Mouse (Mus musculus): ENCODE measurements around the gene Pard6a. TPM values are rescaled to one million over a fixed set of nuclear protein-coding genes. Genes with fewer than 3 reads are reported as not detected.

Pard6a gene
- total RNA-seq (2022) = 10 to 100 TPM; 29.4 to 33.7 (median 32.5) TPM

DNA sequence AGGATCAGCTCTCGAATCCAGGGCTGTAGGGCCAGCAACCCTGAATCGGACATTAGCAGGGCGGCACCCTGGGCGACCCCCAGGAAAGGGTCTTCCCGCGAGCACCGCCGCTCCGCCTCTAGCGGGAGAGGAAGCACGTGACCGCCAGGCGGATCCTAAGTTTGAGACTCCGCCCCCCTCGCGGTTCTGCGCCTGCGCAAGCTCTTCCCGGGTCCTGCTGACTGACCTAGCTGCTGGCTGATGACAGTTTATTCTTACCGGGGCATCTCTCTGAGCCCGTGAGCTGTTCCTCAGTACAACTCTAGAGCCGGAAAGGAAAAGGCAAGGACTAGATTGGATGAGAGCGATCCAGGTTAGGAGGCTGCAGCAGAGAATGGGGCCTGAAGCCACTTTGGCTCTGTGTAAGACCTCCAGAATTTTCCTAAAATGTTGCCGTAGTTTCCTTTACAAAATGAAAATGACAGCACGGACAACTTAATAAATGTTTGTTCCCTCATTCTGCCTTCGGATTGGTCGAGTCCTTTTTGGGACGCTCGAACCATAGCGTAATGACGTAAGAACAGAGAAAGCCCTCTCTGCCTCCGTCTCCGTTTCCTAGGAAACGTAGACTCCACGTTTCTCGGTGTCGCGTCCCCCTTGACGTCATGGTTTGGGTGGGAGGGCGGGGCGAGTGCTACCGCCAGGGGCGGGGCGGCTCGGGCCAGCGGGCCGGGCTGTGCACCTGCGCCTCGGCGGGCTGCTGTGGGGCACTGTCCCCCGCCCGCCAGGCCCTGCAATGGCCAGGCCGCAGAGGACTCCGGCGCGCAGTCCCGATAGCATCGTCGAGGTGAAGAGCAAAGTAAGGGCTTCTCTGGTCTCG, at the start of gene Pard6a, which contains the start of gene Acd:
TSS of gene Pard6a (plus strand) at position 183 of the 859 bp plus-strand sequence.
TSS of gene Acd (minus strand) at position 137 of the 859 bp plus-strand sequence.
- peak; percentile 90 to 96 for DNase-seq (ENCODE audit: low spot score in 2 of 2)

DNA sequence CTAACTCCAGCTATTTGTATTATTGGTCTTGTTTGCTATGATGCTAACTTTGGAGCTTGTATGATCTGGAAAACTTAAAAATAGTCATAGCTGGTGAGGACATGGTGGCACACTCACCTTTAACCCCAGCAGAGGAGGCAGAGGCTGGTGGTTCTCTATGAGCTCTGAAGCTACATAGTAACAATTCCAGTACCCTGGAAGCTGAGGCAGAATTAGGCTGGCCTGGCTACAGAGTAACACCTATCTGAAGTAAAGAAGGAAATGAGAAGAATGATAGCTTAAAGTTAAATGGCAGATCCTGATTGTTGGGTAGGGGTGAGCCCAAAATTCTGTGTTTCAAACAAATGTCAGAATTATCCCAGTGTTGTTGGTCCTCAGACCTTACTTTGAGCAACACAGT, 43.3 kb upstream of the Pard6a start:
- no peak for DNase-seq (ENCODE audit: low spot score in 2 of 2)

- no peak for DNase-seq (ENCODE audit: low spot score in 2 of 2)
Observed at GRCm38 (mm10) chr8:105661167-105661566, 39.8 kb upstream of the Pard6a start.

DNA sequence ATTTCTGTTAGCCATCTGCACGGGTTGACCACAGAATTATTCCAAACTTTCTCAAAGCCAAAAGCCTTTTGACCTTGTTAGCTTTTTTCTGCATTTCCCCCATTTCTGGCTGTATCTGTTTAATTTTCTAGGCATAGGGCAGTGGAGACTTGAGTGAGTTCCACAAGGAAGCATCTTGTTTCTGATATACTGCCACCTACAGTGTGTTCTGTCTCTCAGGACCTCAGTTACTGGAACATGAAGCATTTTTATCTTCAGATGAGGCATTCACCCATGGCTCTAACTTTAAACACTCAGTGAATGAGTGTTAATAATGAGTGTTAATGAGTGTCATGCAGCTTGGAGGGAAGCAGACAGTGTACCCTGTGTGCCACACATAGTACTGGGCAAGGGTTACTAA, 23.1 kb upstream of the Pard6a start:
- DNase-seq (ENCODE audit: low spot score in 2 of 2) = no peak

- DNase-seq (ENCODE audit: low spot score in 2 of 2) = no peak
Observed at GRCm38 (mm10) chr8:105685325-105685724, 15.6 kb upstream of the Pard6a start.

GRCm38 (mm10) chr8:105685796-105686308, 15.1 kb upstream of the Pard6a start, which contains the start of gene Carmil2:
Gene Carmil2 (plus strand): TSS chr8:105686274.
- DNase-seq (ENCODE audit: low spot score in 2 of 2) = no peak

DNA sequence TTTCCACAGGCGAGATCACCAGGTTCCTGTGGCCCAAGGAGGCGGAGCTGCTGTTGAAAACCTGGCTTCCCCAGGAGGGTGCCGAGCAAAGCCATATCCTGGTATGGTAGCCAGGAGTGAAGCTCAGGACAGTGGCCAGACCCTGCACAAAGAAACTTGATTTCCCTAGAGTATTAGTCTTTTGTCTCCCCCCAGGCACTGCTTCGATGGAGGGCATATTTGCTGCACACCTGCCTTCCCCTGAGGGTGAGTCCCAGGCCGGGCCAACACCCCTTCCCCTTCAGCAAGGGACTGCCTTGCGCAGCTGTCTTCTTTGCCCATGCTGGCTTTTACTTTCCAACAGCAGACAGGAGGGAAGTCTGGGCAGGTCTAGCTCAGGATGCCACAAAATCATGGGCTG, 14.4 kb upstream of the Pard6a start:
- no peak for DNase-seq (ENCODE audit: low spot score in 2 of 2)

- no peak for DNase-seq (ENCODE audit: low spot score in 2 of 2)
Observed at GRCm38 (mm10) chr8:105687512-105687911, 13.4 kb upstream of the Pard6a start.

GRCm38 (mm10) chr8:105688242-105688752, 12.7 kb upstream of the Pard6a start:
- no peak for DNase-seq (ENCODE audit: low spot score in 2 of 2)

DNA sequence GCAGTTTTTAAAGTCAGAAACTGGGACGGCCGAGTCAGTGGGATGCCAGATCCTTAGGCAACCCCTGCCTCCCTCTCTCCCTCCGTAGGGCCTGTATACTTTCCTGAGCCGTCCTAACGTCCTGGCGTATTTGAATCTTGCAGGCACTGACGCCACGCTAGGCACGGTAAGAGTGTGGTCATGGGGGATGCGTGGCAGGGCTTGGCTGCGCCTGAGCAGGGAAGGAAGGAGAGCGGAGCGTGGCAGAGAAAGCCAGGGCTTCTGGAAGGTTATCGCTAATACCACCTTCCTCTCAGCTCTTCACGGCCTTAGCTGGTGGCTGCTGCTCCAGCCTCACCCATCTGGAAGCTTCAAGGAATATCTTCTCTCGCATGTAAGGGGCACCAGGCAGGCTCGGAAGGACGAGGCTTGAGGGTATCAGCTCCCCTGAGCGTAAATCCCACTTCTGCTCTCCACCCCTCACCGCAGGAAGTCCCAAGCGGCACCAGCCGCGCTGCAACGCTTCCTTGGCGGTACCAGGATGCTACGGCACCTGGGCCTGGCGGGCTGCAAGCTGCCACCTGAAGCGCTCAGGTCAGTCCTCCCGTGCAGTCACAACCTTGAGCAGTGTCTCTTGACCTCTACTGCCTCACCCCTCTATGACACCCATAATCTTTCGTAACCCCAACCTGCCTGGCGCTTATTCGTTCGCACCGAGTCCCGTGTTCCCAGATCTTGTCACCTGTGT, 11.5 kb upstream of the Pard6a start:
- no peak for DNase-seq (ENCODE audit: low spot score in 2 of 2)

DNA sequence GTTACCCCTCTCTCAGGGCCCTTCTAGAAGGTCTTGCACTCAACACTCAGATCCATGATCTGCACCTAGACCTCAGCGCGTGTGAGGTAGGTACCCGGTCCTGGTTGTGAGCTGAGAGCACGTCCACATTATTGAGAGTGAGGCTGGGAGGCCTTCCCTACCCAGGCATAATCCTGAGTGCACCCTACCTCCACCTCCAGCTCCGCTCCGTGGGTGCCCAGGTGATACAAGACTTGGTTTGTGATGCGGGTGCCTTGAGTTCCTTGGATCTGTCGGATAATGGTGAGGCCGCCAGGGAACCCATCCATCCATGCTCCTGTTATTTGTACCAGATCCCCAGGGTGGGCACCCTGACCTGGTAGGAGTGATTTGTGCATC, 11.0 kb upstream of the Pard6a start:
- no peak for DNase-seq (ENCODE audit: low spot score in 2 of 2)

DNA sequence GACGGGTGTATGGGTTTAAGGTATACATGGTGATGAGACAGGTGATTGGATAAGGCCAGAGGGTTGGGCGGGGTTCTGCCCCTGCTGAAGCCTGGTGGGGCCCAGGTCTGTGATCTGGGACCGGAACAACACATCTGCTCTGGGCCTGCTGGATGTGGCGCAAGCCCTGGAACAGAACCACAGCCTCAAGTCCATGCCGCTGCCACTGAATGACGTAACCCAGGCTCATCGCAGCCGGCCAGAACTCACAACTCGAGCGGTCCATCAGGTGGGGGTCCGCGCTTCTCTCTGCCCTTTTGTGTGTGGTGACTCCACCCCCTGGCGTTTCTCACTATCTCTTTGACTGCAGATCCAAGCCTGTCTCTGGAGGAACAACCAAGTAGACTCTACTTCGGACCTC, 10.0 kb upstream of the Pard6a start:
- no peak for DNase-seq (ENCODE audit: low spot score in 2 of 2)

GRCm38 (mm10) chr8:105692449-105693182, 8.3 kb upstream of the Pard6a start:
- DNase-seq (ENCODE audit: low spot score in 2 of 2) = no peak

DNA sequence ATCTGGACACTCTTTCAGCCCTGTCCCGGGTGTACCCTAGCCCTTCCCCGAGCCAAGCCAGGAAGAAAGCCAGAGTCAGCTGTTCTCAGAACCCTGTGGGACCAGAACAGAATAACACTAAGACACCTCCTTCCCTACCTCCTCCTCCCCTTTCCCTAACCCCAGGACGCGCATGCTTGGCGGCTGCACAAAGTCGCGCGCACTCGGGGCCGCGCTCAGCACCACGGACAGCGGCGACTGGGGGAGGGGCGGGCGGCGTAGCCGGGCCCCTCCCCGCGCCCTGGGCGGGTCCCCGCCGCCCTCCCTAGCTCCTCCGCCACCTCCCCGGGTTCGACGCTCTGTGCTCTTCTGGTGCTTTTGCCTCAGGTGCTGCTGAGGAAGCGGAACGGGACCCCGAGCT, 7.3 kb upstream of the Pard6a start:
- DNase-seq (ENCODE audit: low spot score in 2 of 2) = peak; percentile 57 to 74

GRCm38 (mm10) chr8:105694051-105694799, 6.7 kb upstream of the Pard6a start:
- peak in 1 of 2 experiments; percentile 46 for DNase-seq (ENCODE audit: low spot score in 2 of 2)

- no peak for DNase-seq (ENCODE audit: low spot score in 2 of 2)
Observed at GRCm38 (mm10) chr8:105695080-105695780, 5.7 kb upstream of the Pard6a start.

GRCm38 (mm10) chr8:105697196-105697780, 3.7 kb upstream of the Pard6a start:
- no peak for DNase-seq (ENCODE audit: low spot score in 2 of 2)

DNA sequence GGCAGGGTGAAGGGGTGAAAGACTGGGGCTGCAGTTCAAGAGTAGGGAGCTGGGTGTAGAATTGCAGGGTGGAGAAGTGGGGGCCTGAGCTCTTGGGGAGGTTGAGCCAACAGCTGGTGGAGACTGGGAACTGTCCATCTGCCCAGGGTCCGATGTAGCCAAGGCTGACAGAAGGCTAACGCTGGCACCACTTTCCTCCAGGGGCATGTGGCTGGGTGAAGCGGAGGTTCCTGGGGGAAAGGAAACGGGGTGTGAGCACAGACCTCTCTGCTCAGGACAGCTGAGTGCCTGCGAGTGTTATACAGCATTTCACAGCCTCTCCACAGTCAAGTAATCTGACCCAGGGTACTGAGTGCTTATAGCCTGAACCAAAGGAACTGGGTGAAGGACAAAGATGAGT, 2.2 kb upstream of the Pard6a start:
- no peak for DNase-seq (ENCODE audit: low spot score in 2 of 2)

GRCm38 (mm10) chr8:105699488-105700215, 1.3 kb upstream of the Pard6a start:
- no peak for DNase-seq (ENCODE audit: low spot score in 2 of 2)
